8 mouse cellular contexts compared by ENCODE assay signal in genomic region chr19:59943322-59943871, GRCm38 (mm10). TPM values are rescaled to one million over a fixed set of nuclear protein-coding genes. Genes with fewer than 3 reads are reported as not detected.
DNase-seq lines count a peak whose midpoint lies in the region; ATAC-seq and TF ChIP-seq lines count a peak whose summit lies in the region.

Gene Rab11fip2, minus strand, starts transcription at chr19:59943654.

- H3K27ac ChIP-seq in embryonic facial prominence, embryonic 11.5 days (replicated peaks; ENCODE audit: low read depth, low read length), result peak within 1 kb of the TSS; percentile 84
- H3K27ac ChIP-seq in kidney, adult 2 months (ENCODE audit: insufficient read depth, low read depth, low read length), result peak within 1 kb of the TSS; percentile 76
- H3K27ac ChIP-seq in limb, embryonic 11.5 days (replicated peaks; ENCODE audit: low read depth, low read length), result peak within 1 kb of the TSS; percentile 71
- peak within 1 kb of the TSS; percentile 94 for H3K27ac ChIP-seq in midbrain, embryonic 13.5 days
- H3K27ac ChIP-seq in small intestine, adult 2 months (ENCODE audit: insufficient read depth, low read depth, low read length), result peak within 1 kb of the TSS; percentile 91

- WGBS in embryonic facial prominence, embryonic 11.5 days, result 1% methylated on average over 44 of the region's 72 CpGs
- under 1% methylated on average over 71 of the region's 72 CpGs for WGBS in kidney, adult 2 months
- WGBS in limb, embryonic 11.5 days, result under 1% methylated on average over 63 of the region's 72 CpGs
- WGBS in midbrain, embryonic 13.5 days, result under 1% methylated on average over 72 of the region's 72 CpGs
- 1% methylated on average over 70 of the region's 72 CpGs for WGBS in small intestine, adult 2 months

- no peaks in the 10 kb centered on the region for H3K9me3 ChIP-seq in embryonic facial prominence, embryonic 11.5 days (replicated peaks; ENCODE audit: control insufficient read depth, low read length)
- no peaks in the 10 kb centered on the region for H3K9me3 ChIP-seq in limb, embryonic 11.5 days (ENCODE audit: control insufficient read depth, low read length)
- H3K9me3 ChIP-seq in midbrain, embryonic 13.5 days, result no peaks in the 10 kb centered on the region

- no peak for TF ChIP-seq CTCF in kidney, adult 2 months (conservative IDR thresholded peaks at IDR 0.05; ENCODE audit: insufficient read depth, insufficient read length, low read depth, low read length)
- no peak for TF ChIP-seq CTCF in small intestine, adult 2 months (IDR thresholded peaks at IDR 0.05; ENCODE audit: extremely low read depth, insufficient read length, insufficient replicate concordance, low read depth, low read length)

- peak; percentile 90 for DNase-seq in 3134 (ENCODE audit: extremely low read depth, insufficient read length, low spot score)
- peak; percentile 88 for DNase-seq in adrenal gland, postnatal 25 days
- DNase-seq in embryonic facial prominence, embryonic 11.5 days (ENCODE audit: low spot score), result peak; percentile 89
- peak; percentile 89 to 90 for DNase-seq in heart, adult 18-20 months
- peak; percentile 90 for DNase-seq in kidney, adult 2 months
- peak; percentile 91 for DNase-seq in limb, embryonic 11.5 days (ENCODE audit: low spot score)

- H3K36me3 ChIP-seq in embryonic facial prominence, embryonic 11.5 days (replicated peaks; ENCODE audit: control insufficient read depth, insufficient read depth, low read depth, low read length), result no peaks in the 10 kb centered on the region
- H3K36me3 ChIP-seq in kidney, adult 2 months (ENCODE audit: control insufficient read depth, insufficient read depth, low read length), result no peaks in the 10 kb centered on the region
- H3K36me3 ChIP-seq in limb, embryonic 11.5 days (ENCODE audit: control insufficient read depth, insufficient read depth, low read length), result no peaks in the 10 kb centered on the region
- H3K36me3 ChIP-seq in midbrain, embryonic 13.5 days, result no peaks in the 10 kb centered on the region
- H3K36me3 ChIP-seq in small intestine, adult 2 months (ENCODE audit: control insufficient read depth, insufficient read depth, low read length), result no peaks in the 10 kb centered on the region

- peak within 1 kb of the TSS; percentile 80 for H3K4me3 ChIP-seq in embryonic facial prominence, embryonic 11.5 days (ENCODE audit: low read depth, low read length)
- H3K4me3 ChIP-seq in kidney, adult 2 months (ENCODE audit: insufficient read depth, low read depth, low read length), result peak within 1 kb of the TSS; percentile 58
- H3K4me3 ChIP-seq in limb, embryonic 11.5 days (ENCODE audit: low read depth, low read length), result peak within 1 kb of the TSS; percentile 77
- H3K4me3 ChIP-seq in midbrain, embryonic 13.5 days (replicated peaks), result peak within 1 kb of the TSS; percentile 83
- H3K4me3 ChIP-seq in small intestine, adult 2 months (ENCODE audit: low read depth, low read length), result peak within 1 kb of the TSS; percentile 98

- peak within 1 kb of the TSS; percentile 76 for H3K4me2 ChIP-seq in embryonic facial prominence, embryonic 11.5 days (ENCODE audit: low read depth, low read length)
- peak within 1 kb of the TSS; percentile 83 for H3K4me2 ChIP-seq in limb, embryonic 11.5 days (ENCODE audit: low read depth, severe bottlenecking)
- peak within 1 kb of the TSS; percentile 68 for H3K4me2 ChIP-seq in midbrain, embryonic 13.5 days (replicated peaks)

- no peaks in the 10 kb centered on the region for H3K4me1 ChIP-seq in embryonic facial prominence, embryonic 11.5 days (ENCODE audit: control insufficient read depth, insufficient read depth, low read length)
- H3K4me1 ChIP-seq in kidney, adult 2 months (ENCODE audit: control insufficient read depth, insufficient read depth, low read length), result peaks cover 8% of the 10 kb centered on the region; the same call in 1 of the 2 replicates
- H3K4me1 ChIP-seq in limb, embryonic 11.5 days (ENCODE audit: control insufficient read depth, insufficient read depth, low read length), result peaks cover 5% of the 10 kb centered on the region; the same call in 1 of the 2 replicates
- H3K4me1 ChIP-seq in midbrain, embryonic 13.5 days (replicated peaks), result peaks cover 26% of the 10 kb centered on the region
- H3K4me1 ChIP-seq in small intestine, adult 2 months (ENCODE audit: control insufficient read depth, insufficient read depth, insufficient read length, low read length), result peaks cover 2% of the 10 kb centered on the region

- peak; percentile 96 for ATAC-seq in embryonic facial prominence, embryonic 11.5 days (replicated peaks; ENCODE audit: insufficient number of reproducible peaks, low FRiP score, low TSS enrichment, low read depth)
- ATAC-seq in limb, embryonic 11.5 days (ENCODE audit: insufficient number of reproducible peaks, low FRiP score, low TSS enrichment, low read depth), result peak; percentile 93
- peak; percentile 97 for ATAC-seq in midbrain, embryonic 13.5 days

- no peaks in the 10 kb centered on the region for H3K27me3 ChIP-seq in embryonic facial prominence, embryonic 11.5 days (ENCODE audit: control insufficient read depth, insufficient read depth, low read length)
- no peaks in the 10 kb centered on the region for H3K27me3 ChIP-seq in kidney, adult 2 months (replicated peaks; ENCODE audit: control insufficient read depth, insufficient read depth, low read length)
- no peaks in the 10 kb centered on the region for H3K27me3 ChIP-seq in limb, embryonic 11.5 days (ENCODE audit: control insufficient read depth, insufficient read depth, low read length)
- no peaks in the 10 kb centered on the region for H3K27me3 ChIP-seq in midbrain, embryonic 13.5 days
- no peaks in the 10 kb centered on the region for H3K27me3 ChIP-seq in small intestine, adult 2 months (ENCODE audit: control insufficient read depth, insufficient read depth, low read length)

- TF ChIP-seq POLR2A in kidney, adult 2 months (IDR thresholded peaks at IDR 0.05; ENCODE audit: low read depth, low read length), result peak; percentile 27
- TF ChIP-seq POLR2A in small intestine, adult 2 months (IDR thresholded peaks at IDR 0.05; ENCODE audit: low read depth, low read length), result peak; percentile 85

- H3K9ac ChIP-seq in embryonic facial prominence, embryonic 11.5 days (replicated peaks; ENCODE audit: low read length), result peak within 1 kb of the TSS; percentile 91
- H3K9ac ChIP-seq in limb, embryonic 11.5 days (ENCODE audit: low read length), result peak within 1 kb of the TSS; percentile 92
- H3K9ac ChIP-seq in midbrain, embryonic 13.5 days (replicated peaks), result peak within 1 kb of the TSS; percentile 91

RNA-seq across cellular contexts. Expression of gene Rab11fip2, which starts in this region (rescaled TPM):
- total RNA-seq in adrenal gland, postnatal 25 days (2021), result 16.1 and 22.3 TPM in 2 replicates
- 3.8 and 4.9 TPM in 2 replicates for polyA plus RNA-seq in embryonic facial prominence, embryonic 11.5 days (2014; fragmentation: Nextera tagmentation; extraction: Ambion mirVana)
- total RNA-seq in heart, adult 18-20 months (2021), result 1 to 10 TPM; 8.4 to 8.8 TPM
- 4.7 and 5.3 TPM in 2 replicates for polyA plus RNA-seq in kidney, adult 2 months (2012; rRNA removed)
- polyA plus RNA-seq in limb, embryonic 11.5 days (2014; fragmentation: Nextera tagmentation; extraction: Ambion mirVana), result 3.7 and 4.2 TPM in 2 replicates
- polyA plus RNA-seq in midbrain, embryonic 13.5 days (2015; fragmentation: Nextera tagmentation; extraction: Ambion mirVana), result 11.8 TPM in 2 replicates
- polyA plus RNA-seq in small intestine, adult 2 months (2012; rRNA removed), result 0.19 and 0.42 TPM in 2 replicates

Comparison
In these comparisons a context has a peak if more than half of its experiments do, and no peak if none do; other contexts are left out.
1. Peak in every context shown above with its lines: DNase-seq, ATAC-seq, H3K4me3 ChIP-seq and H3K27ac ChIP-seq.